Mouse (Mus musculus) lung, postnatal 10 days (tissue): ENCODE measurements at regions not wholly inside any gene's neighbourhood (a gene's known extent, or its start where the extent isn't known, plus 50 kb on each side); places are given as distances from the start of the nearest gene placed in this dataset.
"Not testable (repeated sequence)": the region's sequence is repeated elsewhere in the genome, so short reads cannot be mapped to it uniquely, and the experiment has no call there.

Experiments
- DNase-seq: peaks from one replicate; pipeline ENCODE4 v3.0.0; 2021

- DNase-seq = no peak
Observed at GRCm38 (mm10) chr15:41920270-41920669, 1786.1 kb downstream of the 9330182O14Rik start.

DNA sequence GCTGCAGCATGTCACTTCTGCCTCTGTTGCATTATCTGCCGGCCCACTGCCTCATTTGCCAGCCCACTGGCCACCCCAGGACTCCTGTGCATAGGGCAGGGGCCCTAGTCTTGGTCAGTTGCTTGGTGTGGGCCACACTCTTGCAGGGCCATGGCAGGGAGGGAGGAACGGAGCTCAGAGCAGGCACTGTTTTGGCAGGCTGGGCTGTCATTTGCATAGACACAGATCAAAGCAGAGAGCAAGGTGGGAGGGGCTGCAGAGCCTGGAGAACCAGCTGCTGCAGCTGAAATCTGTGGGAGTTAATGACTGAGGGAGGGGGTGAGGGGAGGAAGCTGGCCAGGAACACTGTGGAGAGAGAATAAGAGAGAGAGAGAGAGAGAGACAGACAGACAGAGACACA lies 1802.5 kb downstream of the 9330182O14Rik start:
- DNase-seq = peak; percentile 29

DNA sequence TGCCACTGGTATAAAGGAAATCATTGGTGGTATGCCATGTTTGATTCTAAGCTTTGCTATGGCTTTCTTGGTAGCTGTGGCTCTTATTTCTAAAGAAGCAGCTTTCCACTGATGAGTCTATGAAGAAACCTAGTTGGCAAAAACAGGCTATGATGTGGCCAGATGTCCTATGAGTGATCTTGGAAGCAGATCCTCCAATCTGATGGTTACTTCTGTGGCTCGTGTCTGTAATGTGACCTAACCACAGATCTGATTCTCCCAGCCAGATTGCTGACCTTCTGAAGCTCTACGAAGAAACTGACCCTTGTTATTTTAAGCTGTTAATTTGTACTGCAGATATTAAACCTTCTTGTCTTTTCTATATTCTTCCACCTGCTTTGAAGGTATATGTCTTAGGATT lies 1811.1 kb downstream of the 9330182O14Rik start:
- no peak for DNase-seq

- DNase-seq = no peak
Observed at GRCm38 (mm10) chr15:41947888-41948287, 1813.7 kb downstream of the 9330182O14Rik start.

GRCm38 (mm10) chr15:41948347-41949093 lies 1814.4 kb downstream of the 9330182O14Rik start:
- peak; percentile 47 for DNase-seq

- DNase-seq = no peak
Observed at GRCm38 (mm10) chr15:41949094-41949461, 1814.9 kb downstream of the 9330182O14Rik start.

GRCm38 (mm10) chr15:41951276-41951675 lies 1817.1 kb downstream of the 9330182O14Rik start:
- DNase-seq = peak; percentile 19

DNA sequence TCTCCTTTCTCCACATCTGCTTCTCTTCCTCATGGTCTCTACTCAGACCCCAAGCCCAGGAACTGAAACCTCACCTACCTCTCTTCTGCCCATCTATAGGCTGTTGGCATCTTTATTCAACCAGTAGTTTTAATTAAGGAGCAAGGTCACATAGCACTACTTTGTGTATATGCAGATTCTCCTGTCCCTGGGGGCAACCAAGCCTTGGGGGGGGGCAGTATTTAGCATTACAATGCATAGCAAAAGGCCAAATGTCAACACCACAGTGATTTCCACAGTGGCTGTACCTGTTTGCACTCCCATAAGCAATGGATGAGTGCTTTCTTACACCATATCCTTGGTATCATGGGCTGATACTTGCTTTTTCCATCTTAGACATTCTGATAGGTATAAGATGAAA lies 1826.4 kb downstream of the 9330182O14Rik start:
- no peak for DNase-seq

- DNase-seq = no peak
Observed at GRCm38 (mm10) chr15:41970877-41971276, 1836.7 kb downstream of the 9330182O14Rik start.

DNA sequence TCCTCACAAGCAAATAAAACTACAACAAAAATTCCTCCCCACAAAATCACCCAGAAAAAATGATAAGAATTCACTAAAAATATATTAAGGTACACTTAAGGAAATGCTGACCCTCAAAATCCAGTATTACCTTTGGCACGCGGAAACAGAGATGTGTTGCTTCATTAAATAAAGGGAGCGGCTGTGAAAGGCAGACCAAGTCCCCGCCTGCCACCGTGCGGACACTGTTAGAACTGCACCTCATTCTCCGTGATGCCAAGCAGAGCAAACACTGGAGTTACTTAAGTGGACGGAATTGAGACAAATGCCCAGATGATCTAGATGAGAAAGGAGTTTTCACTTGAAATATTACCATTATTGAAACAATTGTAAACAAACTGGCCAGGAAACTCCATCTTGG lies 1839.1 kb downstream of the 9330182O14Rik start:
- peak; percentile 90 for DNase-seq

- DNase-seq = no peak
Observed at GRCm38 (mm10) chr15:41977196-41977595, 1843.0 kb downstream of the 9330182O14Rik start.

DNA sequence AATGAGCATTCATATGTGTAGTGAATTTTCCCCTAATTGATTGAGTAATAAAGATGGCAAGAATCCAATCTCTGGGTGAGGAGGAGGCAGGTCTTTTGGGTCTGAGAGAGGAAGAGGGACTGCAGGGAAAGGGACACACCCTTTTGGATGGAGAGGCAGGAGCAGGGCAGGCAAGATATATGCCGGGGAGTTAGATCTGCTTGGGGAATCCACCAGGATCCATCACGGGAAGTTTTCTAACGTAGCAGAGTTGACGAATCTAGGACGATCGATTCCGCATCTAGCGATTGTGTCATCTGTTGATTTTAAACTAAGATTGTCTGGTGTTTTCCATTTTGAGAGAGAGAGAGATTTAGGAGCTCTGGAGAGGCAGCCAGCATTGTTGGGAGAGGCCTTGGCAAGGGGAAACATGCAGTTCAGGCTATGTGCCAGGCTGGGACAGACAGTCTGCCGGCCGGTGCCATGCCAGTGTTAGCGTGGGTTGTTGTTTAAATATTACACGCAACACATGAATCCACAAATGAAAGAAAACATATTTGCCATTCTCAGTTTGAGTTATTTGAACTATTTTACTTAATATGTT lies 1843.6 kb downstream of the 9330182O14Rik start:
- DNase-seq = peak; percentile 5

GRCm38 (mm10) chr15:41983261-41983660 lies 1849.1 kb downstream of the 9330182O14Rik start:
- DNase-seq = no peak

GRCm38 (mm10) chr15:41984267-41984666 lies 1850.1 kb downstream of the 9330182O14Rik start:
- no peak for DNase-seq

- no peak for DNase-seq
Observed at GRCm38 (mm10) chr15:41986264-41986663, 1852.1 kb downstream of the 9330182O14Rik start.

- DNase-seq = no peak
Observed at GRCm38 (mm10) chr15:41989065-41989464, 1854.9 kb downstream of the 9330182O14Rik start.

GRCm38 (mm10) chr15:41991816-41992215 lies 1857.7 kb downstream of the 9330182O14Rik start:
- DNase-seq = no peak

DNA sequence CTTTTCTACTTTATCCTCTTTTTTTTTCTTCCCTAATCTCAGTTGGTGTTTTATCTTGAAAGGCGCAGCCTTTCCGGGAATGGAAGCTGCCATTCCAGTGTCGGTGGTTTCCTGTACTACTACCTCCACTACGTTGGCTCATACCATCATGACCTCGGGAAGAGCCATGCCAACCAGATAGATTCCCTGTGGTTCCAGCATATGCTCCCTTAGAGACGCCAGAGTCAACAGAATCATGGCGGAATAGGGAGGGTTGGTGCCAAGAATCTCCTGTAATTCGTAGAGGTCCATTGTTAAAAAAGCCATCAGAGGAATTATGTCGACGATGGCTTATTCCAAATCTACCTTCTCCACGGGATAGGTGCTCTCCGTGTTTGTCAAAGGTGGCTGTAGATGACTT lies 1898.1 kb downstream of the 9330182O14Rik start:
- not testable (repeated sequence) for DNase-seq

DNA sequence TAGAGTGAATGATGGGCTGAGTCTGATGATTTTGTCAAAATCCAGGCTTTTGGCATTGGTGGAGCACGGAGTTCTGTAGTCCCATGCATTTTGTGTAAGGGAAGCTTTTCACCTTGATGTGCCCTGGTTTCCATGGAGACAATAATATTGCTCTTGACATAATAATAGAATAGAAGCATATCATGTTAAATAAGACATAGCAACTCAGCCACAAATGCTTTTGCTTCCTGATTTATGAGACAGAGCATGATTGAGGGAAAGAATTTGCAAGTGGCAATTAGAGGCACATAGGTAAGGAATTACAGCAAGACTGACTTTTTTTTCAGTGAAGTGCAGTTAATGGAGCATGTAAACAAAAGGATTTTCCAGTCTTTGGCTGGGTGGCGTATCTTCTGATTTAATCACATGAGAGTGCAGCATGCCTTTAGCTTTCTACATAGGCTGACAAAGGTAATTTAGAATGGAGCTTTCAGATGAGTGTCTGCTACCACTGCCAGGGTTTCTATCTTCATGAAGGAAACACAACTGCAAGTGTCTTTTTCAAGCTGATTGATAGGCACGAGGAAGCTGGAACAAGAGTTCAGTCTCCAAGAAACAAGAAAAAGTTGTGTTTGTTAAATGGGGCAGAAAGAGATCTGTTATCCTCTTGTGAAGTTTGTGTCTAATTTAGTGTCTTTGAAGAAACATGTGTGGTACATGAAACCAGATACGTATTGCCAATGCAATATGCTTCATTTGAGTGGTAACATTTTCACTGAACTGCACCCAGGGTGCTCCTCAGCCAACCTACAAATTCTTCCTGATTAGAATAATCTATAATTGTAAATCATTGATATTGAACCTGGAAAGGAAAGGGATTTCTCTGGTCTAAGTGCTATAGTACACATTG lies 1913.2 kb downstream of the 9330182O14Rik start:
- DNase-seq = no peak

GRCm38 (mm10) chr15:42056772-42057171 lies 1922.6 kb downstream of the 9330182O14Rik start:
- peak; percentile 51 for DNase-seq

GRCm38 (mm10) chr15:42068207-42068831 lies 1934.2 kb downstream of the 9330182O14Rik start:
- DNase-seq = no peak

DNA sequence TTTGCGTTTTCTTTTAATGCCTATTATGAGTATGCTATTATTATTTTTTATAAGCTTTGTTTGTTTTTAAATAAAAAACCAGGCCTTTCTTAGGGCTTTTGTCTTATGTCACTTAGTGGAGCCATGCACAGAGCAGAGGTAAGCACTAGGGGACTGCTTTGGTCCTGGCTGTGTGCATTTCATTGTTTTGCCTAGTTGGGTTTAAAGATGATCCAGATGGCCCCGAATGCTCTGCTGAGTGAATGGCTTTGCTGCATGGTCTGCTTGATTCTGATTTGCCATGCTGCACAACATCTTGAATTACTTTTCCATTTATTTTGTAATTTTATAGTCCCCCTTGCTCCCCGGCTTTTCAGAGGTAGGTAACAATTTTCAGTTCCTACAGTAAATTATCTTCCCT lies 1934.9 kb downstream of the 9330182O14Rik start:
- no peak for DNase-seq

DNA sequence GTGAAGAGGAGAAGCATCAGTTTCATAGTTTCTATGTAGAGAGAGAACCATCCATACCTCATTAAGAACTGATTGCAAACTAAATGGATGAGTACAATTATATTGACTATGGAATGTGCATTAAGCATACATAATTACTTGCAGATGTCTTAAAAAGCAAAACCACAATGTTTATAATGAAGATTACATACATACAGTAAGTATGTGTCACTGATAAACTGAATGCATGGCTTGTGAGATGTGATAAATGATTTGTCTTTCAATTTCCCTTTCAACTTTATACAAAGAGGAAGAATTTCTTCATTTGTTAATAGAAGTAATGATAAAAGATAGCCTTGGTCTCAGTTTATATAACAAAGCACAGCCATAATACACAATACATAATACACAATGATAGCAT lies 1939.3 kb downstream of the 9330182O14Rik start:
- no peak for DNase-seq
